Mouse (Mus musculus) adrenal gland, adult (tissue): ENCODE measurements around the gene Hoxb5.

Experiments
- DNase-seq, 2 experiments: peaks; one replicate each; pipeline ENCODE4 v3.0.0; 2022 to 2023; ENCODE audit warnings: low spot score in 1 of 2; ENCODE audit not compliant: inconsistent age in 2 of 2

Gene Hoxb5

GRCm38 (mm10) chr11:96286739-96287385 lies 16.3 kb upstream of the Hoxb5 start:
- peak in 1 of 2 experiments; percentile 74 for DNase-seq

DNA sequence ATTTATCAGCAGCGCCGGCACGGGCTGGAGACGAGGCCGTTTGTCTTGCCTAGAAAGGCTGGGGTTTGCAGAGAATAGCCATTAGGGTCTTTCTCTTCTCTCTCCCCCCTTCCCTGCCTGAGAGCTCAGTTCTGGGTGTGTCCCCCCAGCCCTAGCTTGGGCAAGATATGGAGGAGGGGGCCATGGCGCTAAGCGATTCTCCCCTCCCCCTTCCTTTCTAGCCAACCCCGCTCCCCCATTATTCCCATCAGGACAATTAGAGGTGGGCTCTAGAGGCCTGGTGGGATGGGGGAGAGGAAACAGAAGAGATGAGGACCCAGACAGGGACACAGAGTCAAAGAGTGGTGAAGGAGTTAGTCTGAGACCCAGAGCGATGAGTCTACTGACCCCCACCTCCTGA lies 15.7 kb upstream of the Hoxb5 start:
- DNase-seq: peak in 1 of 2 experiments; percentile 78

GRCm38 (mm10) chr11:96288455-96289221 lies 14.5 kb upstream of the Hoxb5 start:
- peak in 1 of 2 experiments; percentile 58 for DNase-seq

- DNase-seq: peak in 1 of 2 experiments; percentile 76
Observed at GRCm38 (mm10) chr11:96289293-96289692, 13.8 kb upstream of the Hoxb5 start.

DNA sequence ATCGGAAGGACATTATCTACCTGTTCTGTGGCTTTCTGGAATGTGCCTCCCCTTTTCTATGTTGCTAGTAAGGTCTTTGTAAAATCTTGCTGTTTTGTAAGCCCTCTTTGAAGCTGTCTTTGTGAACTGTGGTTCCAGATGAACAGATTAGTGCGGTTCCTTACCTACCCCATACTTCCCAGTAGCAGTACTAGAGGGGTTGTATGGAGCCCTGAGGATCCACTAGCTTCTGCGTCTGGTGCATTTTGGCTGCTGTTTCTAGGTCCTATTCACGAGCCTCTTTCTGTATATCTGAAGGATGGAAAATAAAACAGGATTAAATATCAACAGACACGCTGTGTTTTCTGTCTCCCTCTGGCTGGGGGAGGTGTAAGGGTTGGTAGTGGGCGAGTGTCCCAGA lies 13.3 kb upstream of the Hoxb5 start:
- DNase-seq: peak in 1 of 2 experiments; percentile 77

GRCm38 (mm10) chr11:96290705-96291355 lies 12.3 kb upstream of the Hoxb5 start:
- DNase-seq: peak in 1 of 2 experiments; percentile 77

- DNase-seq: peak in 1 of 2 experiments; percentile 88
Observed at GRCm38 (mm10) chr11:96291681-96292564, 11.2 kb upstream of the Hoxb5 start, which contains the start of gene Hoxb6. TSS of gene Hoxb6 (plus strand) at chr11:96292476.

DNA sequence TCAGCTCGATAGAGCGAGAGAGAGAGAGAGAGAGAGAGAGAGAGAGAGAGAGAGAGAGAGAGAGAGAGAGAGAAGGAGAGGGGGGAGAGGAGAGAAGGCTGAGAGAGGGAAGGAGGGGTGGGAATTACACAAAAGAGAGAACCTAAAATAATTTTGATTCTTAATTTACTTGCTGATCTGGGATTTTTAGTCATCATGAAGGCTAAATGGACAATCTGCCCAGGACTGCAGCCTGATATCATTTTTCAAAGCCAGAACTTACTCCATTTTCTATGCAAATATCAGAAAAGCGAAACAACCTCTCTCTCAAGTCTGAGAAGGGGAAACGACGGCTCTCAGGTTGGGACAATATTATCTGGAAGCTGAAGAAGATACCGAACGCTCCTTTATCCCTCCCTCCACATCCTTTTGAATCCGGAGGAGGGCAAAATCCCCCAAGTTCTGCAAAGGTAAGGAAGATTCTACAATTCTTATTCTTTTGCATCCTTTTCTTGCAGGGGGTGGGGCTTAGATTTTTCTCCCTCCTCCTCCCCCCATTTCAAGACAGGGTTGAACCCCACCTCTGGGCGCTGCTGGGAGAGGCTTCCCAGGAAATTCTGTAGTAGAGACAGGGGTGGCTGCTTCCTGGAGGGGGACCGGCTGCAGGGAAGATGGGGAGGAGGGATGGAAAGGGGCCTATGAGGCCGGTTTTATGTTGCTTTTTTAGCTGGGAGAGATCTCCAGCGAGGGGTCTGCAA lies 10.4 kb upstream of the Hoxb5 start:
- DNase-seq: peak; percentile 69 to 74

DNA sequence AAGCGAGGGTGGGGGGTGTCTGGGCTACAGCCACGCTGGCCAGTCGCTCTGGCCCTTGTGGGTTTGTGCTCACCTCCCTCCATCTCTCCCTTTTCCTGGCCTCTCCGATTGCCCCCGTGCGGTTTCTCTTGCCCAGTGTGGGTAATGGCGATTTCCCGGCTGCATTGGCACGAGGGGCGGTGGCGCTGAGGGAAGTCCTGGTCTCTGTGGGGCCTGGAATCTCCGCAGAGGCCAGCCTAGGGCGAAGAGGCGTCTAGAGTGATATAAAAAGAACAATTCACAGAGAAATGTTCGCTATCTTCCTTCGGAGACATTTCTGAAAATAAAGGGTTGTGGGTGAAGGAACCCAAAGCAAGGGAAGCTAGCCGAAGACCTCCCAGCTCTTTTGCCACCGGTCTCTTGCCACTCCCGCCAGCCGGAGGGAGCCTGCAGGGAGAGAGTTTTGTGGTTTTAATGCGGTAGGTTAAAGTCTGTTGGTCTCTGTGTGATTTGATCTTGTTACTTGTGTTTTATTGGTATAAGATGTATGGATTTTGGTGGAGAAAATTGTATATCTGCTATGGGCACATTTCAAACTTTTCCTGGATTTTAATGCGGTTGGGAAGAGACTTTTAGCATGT lies 9.7 kb upstream of the Hoxb5 start:
- DNase-seq: peak; percentile 50 to 75

DNA sequence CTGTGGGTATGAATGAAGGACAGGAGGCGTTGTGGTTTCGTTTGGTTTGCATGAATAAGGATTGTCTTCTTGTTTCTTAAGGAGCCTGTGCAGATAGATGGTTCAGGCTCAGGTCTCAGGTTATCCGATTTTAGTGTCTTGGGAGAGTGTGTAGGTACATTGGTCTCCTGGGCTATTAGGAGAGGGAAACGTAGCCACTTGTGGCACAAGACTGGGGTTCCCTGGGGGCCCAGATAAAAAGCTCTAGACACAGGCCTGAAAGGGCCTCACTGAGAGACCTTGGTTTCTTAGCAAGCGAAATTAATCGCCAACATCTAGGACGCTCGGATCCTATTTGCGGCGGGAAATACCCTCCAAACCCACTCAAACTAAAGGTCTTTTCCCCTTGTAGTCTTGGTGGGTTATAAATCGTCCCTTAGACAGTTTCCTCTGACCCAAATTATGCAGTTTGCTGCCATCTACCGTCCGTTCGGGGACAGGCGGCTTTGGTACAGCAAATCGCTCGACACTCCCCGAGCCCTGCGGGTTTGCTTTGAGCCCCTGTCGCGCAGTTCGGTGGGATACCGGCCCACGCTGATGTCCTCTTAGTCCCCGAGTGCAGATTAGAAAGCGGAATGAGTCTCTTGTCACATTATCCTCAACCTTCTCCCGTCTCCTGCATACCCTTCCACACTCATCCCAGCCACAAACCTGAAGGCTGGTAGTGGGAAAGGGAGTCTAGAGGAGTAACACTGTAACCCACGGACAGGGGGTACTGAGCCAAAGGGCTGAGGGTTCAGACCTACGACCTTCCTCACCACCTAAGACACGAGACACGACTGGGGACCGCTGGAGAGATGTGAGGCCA lies 8.7 kb upstream of the Hoxb5 start:
- peak in 1 of 2 experiments; percentile 91 for DNase-seq

DNA sequence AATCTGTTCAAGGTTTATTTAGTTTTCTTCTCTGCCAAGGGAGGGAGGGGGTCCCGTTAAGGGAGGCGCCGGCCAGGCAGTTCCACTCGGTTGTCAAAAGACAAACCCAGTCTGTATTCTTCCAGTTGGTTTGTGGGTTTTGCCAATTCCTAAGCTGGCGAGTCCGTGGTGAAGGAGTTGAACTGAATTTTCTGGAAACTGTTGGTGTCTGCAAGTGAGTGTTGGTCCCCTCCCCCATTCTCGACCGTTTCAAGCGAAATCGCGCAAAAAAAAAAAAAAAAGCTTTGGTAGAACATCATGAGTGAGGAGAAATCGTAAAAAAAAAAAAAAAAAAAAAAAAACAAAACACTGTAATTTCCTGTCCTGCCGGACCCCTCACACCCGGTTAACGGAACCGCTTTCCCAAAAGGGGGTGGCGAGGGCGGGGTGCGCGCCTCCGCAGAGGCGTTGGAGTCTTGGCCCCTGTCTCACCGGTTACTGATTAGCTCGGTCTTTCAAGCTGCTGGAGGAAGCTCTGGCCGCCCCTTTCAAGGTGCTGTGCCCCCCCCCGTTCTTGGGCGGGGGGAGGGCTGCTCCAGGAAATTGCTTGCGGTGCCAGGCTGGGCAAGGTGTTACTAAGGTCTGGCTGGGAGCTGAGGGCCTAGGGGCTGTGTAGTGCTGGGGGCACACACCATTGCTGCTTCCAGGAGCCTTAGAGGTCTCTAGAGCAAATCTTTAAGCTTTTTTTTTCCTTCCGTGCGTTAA lies 7.9 kb upstream of the Hoxb5 start:
- peak in 1 of 2 experiments; percentile 54 for DNase-seq

DNA sequence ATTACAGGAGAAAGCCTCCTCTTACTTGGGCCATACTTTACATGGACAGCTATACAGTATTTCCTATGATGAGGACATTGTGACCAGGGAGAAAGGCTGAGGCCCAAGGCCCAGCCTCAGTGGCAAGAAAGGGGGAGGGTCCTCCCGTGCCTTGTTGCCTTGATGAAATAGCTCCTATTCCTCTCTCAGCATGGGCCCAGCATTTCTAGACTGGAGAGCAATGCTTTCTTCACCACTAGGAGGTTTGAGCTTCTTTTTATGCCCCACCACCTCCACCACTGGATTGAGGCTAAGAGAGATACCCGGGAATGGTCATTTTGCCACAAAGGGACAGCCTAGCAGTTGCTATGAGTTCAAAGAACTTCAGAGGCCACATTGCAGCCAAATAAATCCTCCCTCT lies 6.1 kb upstream of the Hoxb5 start:
- peak in 1 of 2 experiments; percentile 76 for DNase-seq

- peak in 1 of 2 experiments; percentile 76 for DNase-seq
Observed at GRCm38 (mm10) chr11:96297428-96297827, 5.7 kb upstream of the Hoxb5 start.

GRCm38 (mm10) chr11:96297968-96298635 lies 5.0 kb upstream of the Hoxb5 start:
- DNase-seq: peak in 1 of 2 experiments; percentile 76

GRCm38 (mm10) chr11:96298895-96299667 lies 4.1 kb upstream of the Hoxb5 start:
- peak in 1 of 2 experiments; percentile 92 for DNase-seq

GRCm38 (mm10) chr11:96299781-96300180 lies 3.4 kb upstream of the Hoxb5 start:
- DNase-seq: peak in 1 of 2 experiments; percentile 74
